ENCODE assay signal across 22 mouse cellular contexts in the genomic region with DNA sequence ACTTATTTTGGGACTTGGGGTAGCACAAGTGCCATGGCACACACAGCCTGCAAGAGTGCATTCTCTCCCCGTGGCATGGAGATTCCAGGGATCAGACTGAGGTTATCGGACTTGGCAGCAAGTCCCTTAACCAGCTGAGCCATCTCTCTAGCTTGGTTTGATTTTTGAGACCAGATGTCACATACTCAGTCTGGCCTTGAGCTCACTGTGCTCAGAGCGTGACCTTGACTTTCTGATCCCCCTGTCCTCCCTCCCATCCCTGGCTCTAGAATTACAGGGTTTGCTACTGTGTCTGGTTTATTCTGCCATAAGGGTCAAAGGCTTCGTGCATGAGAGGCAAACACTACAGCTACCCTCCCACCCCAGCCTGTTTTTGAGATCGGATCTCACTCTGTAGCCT. TPM values are rescaled to one million over a fixed set of nuclear protein-coding genes. Genes with fewer than 3 reads are reported as not detected.
"Had no signal": no experiment of that assay in that cellular context is flagged by ENCODE, and none has a peak within 500 bp of the region (broad histone marks: within the 10 kb centered on the region; RNA-seq: fewer than 3 reads in every experiment).

No protein-coding gene starts in this region.

- H3K4me2 ChIP-seq: limb, embryonic 13.5 days; lung, embryonic 14.5 days; neural tube, embryonic 15.5 days had no signal

- DNase-seq: kidney, adult 18-20 months; kidney, postnatal 4 days; left cerebral cortex, postnatal 4 days; lung, embryonic 14.5 days; lung, postnatal 10 days; lung, postnatal 4 days; midbrain, embryonic 14.5 days; right cerebral cortex, adult 18-20 months; right cerebral cortex, postnatal 25 days; thymus, postnatal 36 days had no signal

- H3K4me1 ChIP-seq: neural tube, embryonic 15.5 days had no signal

- H3K9me3 ChIP-seq: limb, embryonic 13.5 days; midbrain, embryonic 10.5 days; neural tube, embryonic 15.5 days had no signal

- H3K36me3 ChIP-seq: limb, embryonic 13.5 days; midbrain, embryonic 10.5 days; neural tube, embryonic 15.5 days had no signal

- H3K4me3 ChIP-seq: layer of hippocampus, adult 2 months; limb, embryonic 13.5 days; midbrain, embryonic 10.5 days; myocyte; neural tube, embryonic 15.5 days had no signal

- H3K27ac ChIP-seq: layer of hippocampus, adult 2 months; limb, embryonic 13.5 days; liver, embryonic 14.5 days; midbrain, embryonic 10.5 days; neural tube, embryonic 15.5 days had no signal

- H3K9ac ChIP-seq: limb, embryonic 13.5 days; liver, embryonic 14.5 days; lung, embryonic 14.5 days; neural tube, embryonic 15.5 days had no signal

RNA-seq across cellular contexts. Expression of a gene that starts 12.2 kb away (rescaled TPM):
- total RNA-seq: megakaryocyte, adult 5-6 weeks had no signal

RNA-seq across cellular contexts. Expression of a gene that starts 16.0 kb away (rescaled TPM):
- total RNA-seq: layer of hippocampus, adult 2 months; layer of hippocampus, postnatal 10 days; left cerebral cortex, postnatal 4 days; megakaryocyte, adult 5-6 weeks had no signal

RNA-seq across cellular contexts. Expression of a gene that starts 25.7 kb away (rescaled TPM):
- total RNA-seq: layer of hippocampus, adult 2 months; layer of hippocampus, postnatal 10 days; left cerebral cortex, postnatal 4 days; megakaryocyte, adult 5-6 weeks had no signal
- polyA plus RNA-seq: kidney, embryonic 16.5 days; limb, embryonic 13.5 days; liver, embryonic 14.5 days; lung, embryonic 14.5 days; midbrain, embryonic 10.5 days; midbrain, embryonic 14.5 days; neural tube, embryonic 11.5 days; neural tube, embryonic 15.5 days; small intestine, adult 2 months; thymus, postnatal 0 days had no signal
